Mouse (Mus musculus): ENCODE results near the gene Psmb4.

DNA sequence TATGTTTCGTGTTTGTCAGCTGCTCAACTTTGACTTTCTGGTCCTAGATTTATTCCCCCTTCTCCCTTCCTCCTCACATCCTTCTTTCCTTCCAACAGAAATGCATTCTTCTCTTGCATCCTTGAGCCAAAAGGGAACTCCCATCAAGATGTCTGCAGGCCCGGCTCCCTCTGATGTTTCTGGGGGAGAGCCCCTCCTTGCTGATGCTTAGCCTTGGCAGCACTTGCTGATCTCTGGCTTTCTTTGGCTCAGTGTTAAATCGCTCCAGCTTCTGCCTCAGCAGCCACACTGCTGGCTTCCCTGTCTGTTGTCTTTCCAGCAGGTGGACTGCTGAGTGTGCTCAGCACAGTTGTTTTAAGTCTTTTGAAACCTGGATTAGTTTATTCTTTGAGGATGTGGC lies 34.3 kb upstream of the Psmb4 start:
- no peak for TF ChIP-seq CTCF (IDR thresholded peaks at IDR 0.05; ENCODE audit: low read depth)
- TF ChIP-seq EP300 (IDR thresholded peaks at IDR 0.05; ENCODE audit: low read depth): no peak

Measured in heart, postnatal 0 days (tissue).